Mouse (Mus musculus) brain, embryonic 14.5 days (tissue): ENCODE results near the gene Plekha4. TPM values are rescaled to one million over a fixed set of nuclear protein-coding genes. Genes with fewer than 3 reads are reported as not detected.
A peak's percentile ranks its signal among the peaks of the same experiment; 100 is the strongest.
"Not testable (repeated sequence)": the region's sequence is repeated elsewhere in the genome, so short reads cannot be mapped to it uniquely, and the experiment has no call there.

Source experiments
- DNase-seq: peaks from one replicate; pipeline ENCODE4 v3.0.0-alpha.2; 2011; ENCODE audit warnings: low read depth
- CTCF ChIP-seq: fragments of 200-500 bp; IDR thresholded peaks from 2 replicates; pipeline ENCODE4 v1.5.1; 2012; ENCODE audit warnings: inconsistent platforms, mild to moderate bottlenecking, moderate library complexity, borderline replicate concordance; ENCODE audit not compliant: insufficient read depth, insufficient read length; ENCODE audit errors: extremely low read depth
- POLR2A ChIP-seq: fragments of 200-500 bp; IDR thresholded peaks from 2 replicates; pipeline ENCODE4 v1.6.1; 2012; ENCODE audit warnings: mild to moderate bottlenecking, inconsistent platforms, borderline replicate concordance; ENCODE audit not compliant: poor library complexity, insufficient read depth, insufficient read length, severe bottlenecking; ENCODE audit errors: extremely low read depth
- polyA plus RNA-seq: library from polyadenylated mRNA; depleted of rRNA; stranded (reverse); fragments of >200 nt; gene quantifications from 2 replicates; pipeline ENCODE4 v1.2.3, GENCODE M21; 2012; rRNA removed

The Plekha4 gene
- polyA plus RNA-seq, result 1.7 and 3.6 TPM in 2 replicates

GRCm38 (mm10) chr7:45525809-45526473, at the start of gene Plekha4, which contains the start of gene Ppp1r15a:
Gene Plekha4, plus strand, starts transcription at chr7:45526330.
Gene Ppp1r15a, minus strand, starts transcription at chr7:45526268.
- DNase-seq, result peak; percentile 96
- TF ChIP-seq CTCF, result no peak
- TF ChIP-seq POLR2A, result peak; percentile 49; the same call in 1 of the 2 replicates

- no peak for DNase-seq
- TF ChIP-seq CTCF (no peak), POLR2A (no peak)
Observed at GRCm38 (mm10) chr7:45476453-45476852, 49.7 kb upstream of the Plekha4 start.

GRCm38 (mm10) chr7:45477003-45477402, 49.1 kb upstream of the Plekha4 start:
- DNase-seq, result peak; percentile 80
- TF ChIP-seq POLR2A (no peak), CTCF (peak; percentile 77)

GRCm38 (mm10) chr7:45478774-45479173, 47.4 kb upstream of the Plekha4 start:
- no peak for TF ChIP-seq CTCF
- DNase-seq, result no peak

- DNase-seq, result not testable (repeated sequence)
Observed at GRCm38 (mm10) chr7:45480310-45480709, 45.8 kb upstream of the Plekha4 start.

GRCm38 (mm10) chr7:45481374-45481927, 44.7 kb upstream of the Plekha4 start, which contains the start of gene Tulp2:
Gene Tulp2, plus strand, starts transcription at chr7:45481877.
- DNase-seq, result peak; percentile 79
- TF ChIP-seq POLR2A, result no peak
- TF ChIP-seq CTCF, result no peak

GRCm38 (mm10) chr7:45482166-45482565, 44.0 kb upstream of the Plekha4 start:
- TF ChIP-seq CTCF (no peak), POLR2A (no peak)
- DNase-seq, result no peak

- not testable (repeated sequence) for DNase-seq
Observed at GRCm38 (mm10) chr7:45484985-45485384, 41.1 kb upstream of the Plekha4 start.

- no peak for DNase-seq
- TF ChIP-seq POLR2A (no peak), CTCF (no peak)
Observed at GRCm38 (mm10) chr7:45486158-45486557, 40.0 kb upstream of the Plekha4 start.

GRCm38 (mm10) chr7:45486761-45487415, 39.2 kb upstream of the Plekha4 start, which contains the start of gene Gm45808:
Gene Gm45808, minus strand, starts transcription at chr7:45486811.
- TF ChIP-seq POLR2A, result no peak
- no peak for TF ChIP-seq CTCF
- peak; percentile 7 for DNase-seq

- TF ChIP-seq CTCF (no peak), POLR2A (no peak)
- peak; percentile 62 for DNase-seq
Observed at GRCm38 (mm10) chr7:45487861-45488292, 38.3 kb upstream of the Plekha4 start.
